Mouse (Mus musculus): Measurements from ENCODE around the gene Armh1.

GRCm38 (mm10) chr4:117217029-117217428 is 34.9 kb downstream of the Armh1 start:
- TF ChIP-seq CTCF (IDR thresholded peaks at IDR 0.05; ENCODE audit: borderline replicate concordance, control insufficient read depth, extremely low read depth, insufficient read depth, low read length, poor library complexity) (no peak), POLR2A (IDR thresholded peaks at IDR 0.05; ENCODE audit: control insufficient read depth, extremely low read depth, insufficient read depth, low read length, poor library complexity) (no peak)
